Mouse (Mus musculus): Measurements from ENCODE around the gene Ppfibp2. TPM values are rescaled to one million over a fixed set of nuclear protein-coding genes. Genes with fewer than 3 reads are reported as not detected.

The Ppfibp2 gene
- polyA plus RNA-seq, 2 experiments = 14.4 TPM

- peak overlapping the region; percentile 27 for H3K4me3 ChIP-seq (replicated peaks; ENCODE audit: low read length)
- peaks cover 18% of the 10 kb centered on the region for H3K4me1 ChIP-seq (ENCODE audit: control insufficient read depth, insufficient read depth, low read length)
- H3K9ac ChIP-seq (ENCODE audit: low read depth, low read length, severe bottlenecking) = no peak overlapping the region
- WGBS = 2% methylated on average over 10 of the region's 10 CpGs
- no peaks in the 10 kb centered on the region for H3K36me3 ChIP-seq (ENCODE audit: control insufficient read depth, insufficient read depth, low read length)
- ATAC-seq (ENCODE audit: low FRiP score, low read depth) (peak; percentile 93), DNase-seq (ENCODE audit: low spot score) (peak; percentile 89)
- TF ChIP-seq POLR2A (IDR thresholded peaks at IDR 0.05; ENCODE audit: borderline replicate concordance, extremely low read depth, insufficient read depth, insufficient read length) = no peak
- H3K27me3 ChIP-seq (ENCODE audit: control insufficient read depth, insufficient read depth, low read length) = no peaks in the 10 kb centered on the region
- no peaks in the 10 kb centered on the region for H3K9me3 ChIP-seq (ENCODE audit: control insufficient read depth, low read length)
- H3K27ac ChIP-seq (replicated peaks; ENCODE audit: low read depth, low read length) = peak overlapping the region; percentile 61
- peak overlapping the region; percentile 46 for H3K4me2 ChIP-seq (replicated peaks; ENCODE audit: low read depth, low read length, severe bottlenecking)
Measured at GRCm38 (mm10) chr7:107708491-107709112, 113.6 kb downstream of the Ppfibp2 start.

GRCm38 (mm10) chr7:107712743-107713142, 117.7 kb downstream of the Ppfibp2 start:
- Histone ChIP-seq H3K27me3 (ENCODE audit: control insufficient read depth, insufficient read depth, low read length) (no peaks in the 10 kb centered on the region), H3K9ac (ENCODE audit: low read depth, low read length, severe bottlenecking) (no peak overlapping the region), H3K4me1 (ENCODE audit: control insufficient read depth, insufficient read depth, low read length) (peaks cover 17% of the 10 kb centered on the region), H3K9me3 (ENCODE audit: control insufficient read depth, low read length) (no peaks in the 10 kb centered on the region), H3K4me3 (replicated peaks; ENCODE audit: low read length) (no peak overlapping the region), H3K27ac (replicated peaks; ENCODE audit: low read depth, low read length) (no peak overlapping the region), H3K4me2 (replicated peaks; ENCODE audit: low read depth, low read length, severe bottlenecking) (no peak overlapping the region), H3K36me3 (ENCODE audit: control insufficient read depth, insufficient read depth, low read length) (peaks cover 3% of the 10 kb centered on the region; the same call in 1 of the 2 replicates)
- no peak for TF ChIP-seq POLR2A (IDR thresholded peaks at IDR 0.05; ENCODE audit: borderline replicate concordance, extremely low read depth, insufficient read depth, insufficient read length)
- no peak for ATAC-seq (ENCODE audit: low FRiP score, low read depth)
- WGBS = 59% methylated on average over 6 of the region's 6 CpGs
- DNase-seq (ENCODE audit: low spot score) = no peak

GRCm38 (mm10) chr7:107714067-107714466, 119.1 kb downstream of the Ppfibp2 start:
- Histone ChIP-seq H3K27ac (replicated peaks; ENCODE audit: low read depth, low read length) (no peak overlapping the region), H3K36me3 (ENCODE audit: control insufficient read depth, insufficient read depth, low read length) (peaks cover 3% of the 10 kb centered on the region; the same call in 1 of the 2 replicates), H3K4me3 (replicated peaks; ENCODE audit: low read length) (no peak overlapping the region), H3K4me1 (ENCODE audit: control insufficient read depth, insufficient read depth, low read length) (peaks cover 7% of the 10 kb centered on the region), H3K27me3 (ENCODE audit: control insufficient read depth, insufficient read depth, low read length) (no peaks in the 10 kb centered on the region), H3K9me3 (ENCODE audit: control insufficient read depth, low read length) (no peaks in the 10 kb centered on the region), H3K4me2 (replicated peaks; ENCODE audit: low read depth, low read length, severe bottlenecking) (no peak overlapping the region), H3K9ac (ENCODE audit: low read depth, low read length, severe bottlenecking) (no peak overlapping the region)
- TF ChIP-seq POLR2A (IDR thresholded peaks at IDR 0.05; ENCODE audit: borderline replicate concordance, extremely low read depth, insufficient read depth, insufficient read length) = no peak
- DNase-seq (ENCODE audit: low spot score) (no peak), ATAC-seq (ENCODE audit: low FRiP score, low read depth) (no peak)
- WGBS = 89% methylated on average over 5 of the region's 5 CpGs

- H3K4me2 ChIP-seq (replicated peaks; ENCODE audit: low read depth, low read length, severe bottlenecking) = no peak overlapping the region
- DNase-seq (ENCODE audit: low spot score) = no peak
- no peak overlapping the region for H3K4me3 ChIP-seq (replicated peaks; ENCODE audit: low read length)
- no peak for ATAC-seq (ENCODE audit: low FRiP score, low read depth)
- no peaks in the 10 kb centered on the region for H3K9me3 ChIP-seq (ENCODE audit: control insufficient read depth, low read length)
- no peaks in the 10 kb centered on the region for H3K27me3 ChIP-seq (ENCODE audit: control insufficient read depth, insufficient read depth, low read length)
- H3K27ac ChIP-seq (replicated peaks; ENCODE audit: low read depth, low read length) = no peak overlapping the region
- H3K4me1 ChIP-seq (ENCODE audit: control insufficient read depth, insufficient read depth, low read length) = no peaks in the 10 kb centered on the region
- peaks cover 19% of the 10 kb centered on the region for H3K36me3 ChIP-seq (ENCODE audit: control insufficient read depth, insufficient read depth, low read length)
- WGBS = 87% methylated on average over 1 of the region's 1 CpGs
- TF ChIP-seq POLR2A (IDR thresholded peaks at IDR 0.05; ENCODE audit: borderline replicate concordance, extremely low read depth, insufficient read depth, insufficient read length) = no peak
- no peak overlapping the region for H3K9ac ChIP-seq (ENCODE audit: low read depth, low read length, severe bottlenecking)
Measured at GRCm38 (mm10) chr7:107720771-107721170, 125.8 kb downstream of the Ppfibp2 start.

- no peak overlapping the region for H3K27ac ChIP-seq (replicated peaks; ENCODE audit: low read depth, low read length)
- 0 out of 2 replicates have a peak, but pooled peaks cover under 1% of the 10 kb centered on the region for H3K4me1 ChIP-seq (ENCODE audit: control insufficient read depth, insufficient read depth, low read length)
- DNase-seq (ENCODE audit: low spot score) = no peak
- no peaks in the 10 kb centered on the region for H3K27me3 ChIP-seq (ENCODE audit: control insufficient read depth, insufficient read depth, low read length)
- H3K9me3 ChIP-seq (ENCODE audit: control insufficient read depth, low read length) = no peaks in the 10 kb centered on the region
- peaks cover 24% of the 10 kb centered on the region for H3K36me3 ChIP-seq (ENCODE audit: control insufficient read depth, insufficient read depth, low read length)
- H3K4me2 ChIP-seq (replicated peaks; ENCODE audit: low read depth, low read length, severe bottlenecking) = no peak overlapping the region
- no peak overlapping the region for H3K4me3 ChIP-seq (replicated peaks; ENCODE audit: low read length)
- TF ChIP-seq POLR2A (IDR thresholded peaks at IDR 0.05; ENCODE audit: borderline replicate concordance, extremely low read depth, insufficient read depth, insufficient read length) = no peak
- no peak overlapping the region for H3K9ac ChIP-seq (ENCODE audit: low read depth, low read length, severe bottlenecking)
- 99% methylated on average over 4 of the region's 4 CpGs for WGBS
- ATAC-seq (ENCODE audit: low FRiP score, low read depth) = no peak
Measured at GRCm38 (mm10) chr7:107722536-107722935, 127.5 kb downstream of the Ppfibp2 start.

All from limb, embryonic 14.5 days (tissue).